Mouse (Mus musculus): ENCODE data around the gene Crb1. TPM values are rescaled to one million over a fixed set of nuclear protein-coding genes. Genes with fewer than 3 reads are reported as not detected.

Crb1 gene
- total RNA-seq, 4 experiments from 2014 or later: 0.52 to 0.73 (median 0.65) TPM

- no peak for DNase-seq (ENCODE audit: low spot score in 2 of 2)
These were observed 144.3 kb downstream of the Crb1 start for GRCm38 (mm10) chr1:139232636-139233035.

- no peak for DNase-seq (ENCODE audit: low spot score in 2 of 2)
These were observed 152.5 kb downstream of the Crb1 start for GRCm38 (mm10) chr1:139224309-139224949.

DNA sequence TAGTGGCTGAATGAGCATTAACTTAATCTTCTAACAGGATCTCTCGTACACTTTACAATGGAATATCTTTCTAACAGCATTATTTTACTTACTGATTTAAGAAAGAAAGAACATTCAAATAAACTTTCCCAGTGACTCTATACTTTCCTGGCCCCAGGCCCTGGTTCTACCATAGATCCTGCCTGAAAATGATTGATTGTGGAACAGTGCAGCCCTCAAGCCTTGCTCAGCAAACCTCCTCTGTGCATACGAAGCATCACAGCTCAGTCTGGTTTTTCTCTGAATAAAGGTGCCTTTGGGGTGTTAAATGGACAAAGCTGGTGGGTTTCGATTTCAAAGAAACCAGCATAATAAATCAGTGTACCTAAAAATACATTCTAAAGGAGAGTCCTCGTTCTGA, 153.1 kb downstream of the Crb1 start:
- no peak for DNase-seq (ENCODE audit: low spot score in 2 of 2)

DNA sequence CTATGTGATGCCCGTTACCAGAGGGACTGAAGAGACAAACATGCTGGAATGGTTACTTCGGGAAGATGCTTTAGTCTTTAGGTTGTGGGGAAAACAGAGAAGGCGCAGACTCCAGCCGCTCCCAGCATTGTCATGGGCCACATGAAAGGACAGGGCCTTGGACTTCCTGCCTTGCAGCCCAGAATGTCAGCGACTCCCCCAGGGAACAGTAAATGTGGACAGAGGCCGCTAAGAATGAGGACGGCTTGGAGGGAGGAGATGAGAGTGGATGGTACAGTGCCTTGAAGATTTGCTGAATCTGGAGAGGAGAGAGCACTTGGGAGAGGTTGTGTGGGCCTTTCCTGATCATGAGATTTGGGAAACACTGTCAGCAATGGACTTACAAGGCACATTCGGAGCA, 161.6 kb downstream of the Crb1 start:
- no peak for DNase-seq (ENCODE audit: low spot score in 2 of 2)

GRCm38 (mm10) chr1:139210505-139210904, 166.4 kb downstream of the Crb1 start:
- no peak for DNase-seq (ENCODE audit: low spot score in 2 of 2)

DNA sequence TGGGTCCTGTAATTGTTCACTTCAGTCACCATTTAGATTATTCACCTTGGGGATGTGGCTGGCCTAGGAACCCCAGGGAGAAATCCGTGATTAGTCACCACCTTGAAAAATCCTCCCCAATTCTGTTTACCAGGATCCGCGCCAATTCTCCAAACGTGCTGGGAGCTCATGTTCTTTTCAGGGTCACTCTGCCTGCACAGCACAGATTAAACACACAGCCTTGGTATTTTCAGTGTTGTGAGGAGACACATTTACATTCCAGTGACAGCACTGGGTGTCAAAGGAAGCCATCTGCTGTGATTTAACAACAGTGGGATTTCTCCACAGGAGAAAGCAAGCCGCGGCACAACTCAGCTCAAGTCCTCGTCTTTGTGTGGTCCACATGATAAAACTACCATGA, 167.1 kb downstream of the Crb1 start:
- peak; percentile 11 to 32 for DNase-seq (ENCODE audit: low spot score in 2 of 2)

GRCm38 (mm10) chr1:139206259-139206658, 170.6 kb downstream of the Crb1 start:
- DNase-seq (ENCODE audit: low spot score in 2 of 2): no peak

DNA sequence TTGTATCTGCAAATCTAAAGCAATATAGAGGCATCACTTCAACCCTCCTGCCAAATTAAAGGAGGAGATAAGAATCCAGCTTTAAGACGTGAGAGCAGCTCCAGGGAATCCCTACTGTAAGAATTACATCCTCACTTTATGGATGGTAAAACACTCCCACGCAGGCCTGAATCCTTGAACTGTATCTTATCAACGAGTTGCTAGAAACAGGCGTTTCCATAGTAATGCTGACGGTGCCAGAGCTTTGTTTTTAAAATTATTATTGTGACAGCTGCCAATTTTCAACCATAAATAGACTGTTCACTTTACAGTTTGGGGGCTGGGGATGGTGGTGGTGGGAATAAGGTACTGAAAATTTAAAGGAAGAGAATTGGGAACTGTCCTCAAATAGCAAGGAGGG, 173.9 kb downstream of the Crb1 start:
- DNase-seq (ENCODE audit: low spot score in 2 of 2): peak; percentile 13 to 18

GRCm38 (mm10) chr1:139194428-139195028, 182.4 kb downstream of the Crb1 start:
- no peak for DNase-seq (ENCODE audit: low spot score in 2 of 2)

- no peak for DNase-seq (ENCODE audit: low spot score in 2 of 2)
These were observed 182.9 kb downstream of the Crb1 start for GRCm38 (mm10) chr1:139194011-139194410.

- peak in 1 of 2 experiments; percentile 49 for DNase-seq (ENCODE audit: low spot score in 2 of 2)
These were observed 184.3 kb downstream of the Crb1 start for GRCm38 (mm10) chr1:139192635-139193034.

GRCm38 (mm10) chr1:139180481-139181149, 196.3 kb downstream of the Crb1 start:
- no peak for DNase-seq (ENCODE audit: low spot score in 2 of 2)

DNA sequence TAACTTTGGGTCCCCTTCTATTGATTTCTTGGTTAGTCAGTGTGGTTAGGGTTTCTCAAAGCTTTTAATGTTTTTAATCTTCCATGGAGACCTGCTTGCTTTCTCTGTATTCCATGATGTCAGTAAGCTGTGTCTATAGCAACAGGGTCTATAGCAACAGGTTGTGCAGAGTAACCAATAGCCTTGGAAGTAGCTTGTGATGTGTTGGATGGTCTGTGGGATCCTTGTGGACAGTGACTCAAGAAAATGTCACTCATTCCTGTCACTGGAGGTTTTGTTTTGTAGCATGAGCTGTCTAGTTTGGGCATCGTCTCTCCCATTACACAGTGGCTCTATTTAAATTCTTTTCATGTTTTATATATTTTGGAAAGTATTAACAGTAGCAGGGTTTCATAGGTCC, 197.2 kb downstream of the Crb1 start:
- no peak for DNase-seq (ENCODE audit: low spot score in 2 of 2)

- no peak for DNase-seq (ENCODE audit: low spot score in 2 of 2)
These were observed 202.7 kb downstream of the Crb1 start for GRCm38 (mm10) chr1:139174058-139174832.

DNA sequence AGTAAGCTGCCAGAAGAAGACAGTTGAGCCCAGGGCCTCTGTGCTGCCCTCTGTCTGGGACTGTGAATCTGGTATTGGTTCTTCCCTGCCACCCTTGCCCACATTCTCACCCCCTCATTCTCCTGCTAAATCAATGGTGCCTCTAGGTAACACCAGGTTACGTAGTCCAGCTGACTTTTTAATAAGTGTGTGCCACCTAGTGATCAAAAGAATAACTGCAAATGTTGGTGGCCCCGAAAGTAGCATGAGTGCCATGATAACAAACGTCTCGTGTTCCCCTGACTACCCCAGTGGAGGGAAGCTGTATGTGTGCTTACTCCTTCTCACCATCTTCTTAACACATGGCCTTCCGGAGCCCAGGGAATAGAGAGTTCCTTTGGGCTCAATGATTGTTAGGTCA, 214.1 kb downstream of the Crb1 start:
- peak in 1 of 2 experiments; percentile 30 for DNase-seq (ENCODE audit: low spot score in 2 of 2)

DNA sequence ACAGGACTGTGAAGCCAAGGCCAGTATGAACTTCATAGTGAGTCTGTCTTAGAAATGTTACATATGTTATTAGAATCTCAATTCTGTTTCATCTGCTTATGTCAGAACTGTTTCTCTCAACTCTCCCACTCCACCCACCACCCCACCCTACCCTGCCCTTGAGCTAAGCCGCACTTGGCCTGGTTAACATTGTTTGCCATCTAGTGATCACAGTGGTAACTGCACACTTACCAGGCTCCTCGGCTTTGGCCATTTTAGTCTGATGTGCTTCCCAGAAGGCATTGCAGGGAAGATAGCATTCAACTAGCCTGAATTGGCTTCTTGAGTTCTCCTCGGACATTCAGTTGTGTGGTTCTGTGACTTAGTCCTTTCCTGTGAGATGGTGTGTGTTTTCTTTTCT, 215.3 kb downstream of the Crb1 start:
- no peak for DNase-seq (ENCODE audit: low spot score in 2 of 2)

- DNase-seq (ENCODE audit: low spot score in 2 of 2): no peak
These were observed 220.5 kb downstream of the Crb1 start for GRCm38 (mm10) chr1:139156397-139156796.

GRCm38 (mm10) chr1:139153493-139153892, 223.4 kb downstream of the Crb1 start:
- no peak for DNase-seq (ENCODE audit: low spot score in 2 of 2)

- no peak for DNase-seq (ENCODE audit: low spot score in 2 of 2)
These were observed 223.9 kb downstream of the Crb1 start for GRCm38 (mm10) chr1:139153006-139153405.
